Mouse (Mus musculus): Measurements from ENCODE around the gene Notch2. TPM values are rescaled to one million over a fixed set of nuclear protein-coding genes. Genes with fewer than 3 reads are reported as not detected.

Notch2 gene
- polyA plus RNA-seq, 1 experiment from 2014 or later = 42.1 TPM

DNA sequence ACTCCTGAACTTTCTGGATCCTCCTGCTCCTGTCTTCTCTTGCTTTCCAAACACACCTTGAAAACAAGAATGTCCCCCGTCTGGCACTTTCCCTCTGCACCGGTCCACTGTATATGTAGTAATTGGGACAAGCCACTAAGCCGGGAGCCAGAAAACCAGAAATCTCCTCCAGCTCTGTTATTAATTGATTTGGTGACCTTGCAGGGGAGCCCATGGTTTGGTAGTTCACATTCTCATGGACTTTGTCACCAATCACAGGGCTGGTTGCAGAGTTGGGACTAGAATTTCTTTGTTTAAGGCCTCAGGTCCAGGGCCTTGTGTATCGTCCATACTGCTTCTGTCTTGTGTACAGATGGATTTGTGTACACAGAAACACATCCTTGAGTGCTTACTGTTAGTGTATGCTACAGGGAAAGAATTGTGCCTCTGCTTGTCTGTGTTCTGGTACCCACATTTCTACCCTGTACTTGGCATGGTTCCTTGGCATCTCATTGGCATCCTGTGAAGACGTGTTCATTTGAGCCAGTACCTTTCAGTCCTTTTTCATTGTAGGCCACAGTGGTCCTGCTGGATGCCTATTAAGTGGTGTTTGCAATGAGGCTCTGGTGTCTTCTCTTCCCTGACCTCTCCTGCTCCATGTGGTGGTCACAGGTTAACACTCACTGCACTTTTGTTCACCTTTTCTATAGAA lies 3.7 kb downstream of the Notch2 start:
- H3K9me3 ChIP-seq = no peaks in the 10 kb centered on the region
- WGBS = 47% methylated on average over 5 of the region's 5 CpGs
- H3K4me1 ChIP-seq = peaks cover 55% of the 10 kb centered on the region
- no peak overlapping the region for H3K4me3 ChIP-seq
- no peaks in the 10 kb centered on the region for H3K27me3 ChIP-seq
- no peak overlapping the region for H3K27ac ChIP-seq
- no peak for ATAC-seq (ENCODE audit: insufficient number of reproducible peaks, insufficient read depth, low FRiP score, low TSS enrichment)
- peak overlapping the region; percentile 58 for H3K4me2 ChIP-seq (replicated peaks)
- no peaks in the 10 kb centered on the region for H3K36me3 ChIP-seq
- no peak overlapping the region for H3K9ac ChIP-seq

DNA sequence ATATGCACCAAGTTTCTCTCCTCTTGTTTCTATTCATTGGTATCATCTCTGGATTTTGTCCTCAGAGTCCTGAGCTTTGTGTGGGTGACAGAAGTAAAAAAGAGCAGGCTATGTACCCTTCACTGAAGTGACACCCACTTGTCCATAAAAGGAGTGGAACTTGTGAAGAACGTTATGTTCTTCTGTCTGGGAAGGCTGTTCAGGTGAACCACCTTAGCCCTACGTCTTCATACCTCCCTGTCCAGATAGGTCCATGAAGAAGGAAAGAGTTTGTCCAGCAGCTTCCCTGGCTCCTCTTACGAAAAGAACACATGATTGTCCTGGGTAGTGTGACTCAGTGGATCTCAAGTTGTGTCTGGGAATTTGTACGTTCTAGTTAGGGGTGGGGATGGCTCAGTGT lies 4.9 kb downstream of the Notch2 start:
- no peaks in the 10 kb centered on the region for H3K27me3 ChIP-seq
- H3K4me1 ChIP-seq = peaks cover 55% of the 10 kb centered on the region
- H3K4me2 ChIP-seq (replicated peaks) = no peak overlapping the region
- H3K4me3 ChIP-seq = no peak overlapping the region
- no peaks in the 10 kb centered on the region for H3K36me3 ChIP-seq
- whole genome bisulfite sequencing = 87% methylated on average over 4 of the region's 4 CpGs
- H3K27ac ChIP-seq = no peak overlapping the region
- no peak overlapping the region for H3K9ac ChIP-seq
- no peak for ATAC-seq (ENCODE audit: insufficient number of reproducible peaks, insufficient read depth, low FRiP score, low TSS enrichment)
- H3K9me3 ChIP-seq = no peaks in the 10 kb centered on the region

DNA sequence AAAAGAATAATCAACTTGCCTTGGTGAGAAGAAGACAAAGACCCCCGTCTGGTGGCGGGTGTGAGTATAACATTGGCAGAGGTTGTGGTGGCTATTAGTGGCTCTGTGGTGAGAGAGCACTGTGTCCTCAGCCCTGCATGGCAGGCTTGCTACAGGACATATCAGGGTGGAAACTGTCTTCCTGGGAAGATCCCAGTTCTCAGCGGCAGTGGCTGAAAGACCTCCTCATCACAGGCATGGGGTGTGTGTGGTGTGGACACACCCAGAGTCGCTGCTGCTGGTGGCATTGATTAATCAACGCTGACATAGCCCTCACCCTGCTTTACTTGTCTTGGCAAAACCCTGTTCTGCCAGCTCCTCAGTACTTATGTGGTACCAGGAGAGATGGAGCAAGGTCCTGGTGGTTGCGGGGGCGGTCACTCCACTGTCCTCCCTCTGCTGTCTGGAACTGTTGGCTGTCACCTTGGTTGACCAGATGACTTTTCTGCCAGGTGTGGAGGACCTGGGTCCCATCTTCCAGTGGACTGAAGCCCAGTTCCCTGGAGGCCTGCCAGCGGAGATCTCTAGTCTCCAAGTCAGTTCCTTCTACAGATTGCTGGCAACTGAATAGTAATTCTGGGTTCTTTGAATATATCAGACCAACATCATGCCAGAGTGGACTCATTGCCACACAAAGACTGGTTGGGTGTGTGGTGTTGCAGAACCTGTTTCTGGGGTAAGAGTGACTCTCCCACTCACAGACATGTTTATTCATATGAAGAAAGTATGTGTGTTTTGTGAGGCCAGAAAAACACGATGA lies 7.3 kb downstream of the Notch2 start:
- no peak overlapping the region for H3K4me2 ChIP-seq (replicated peaks)
- no peak for ATAC-seq (ENCODE audit: insufficient number of reproducible peaks, insufficient read depth, low FRiP score, low TSS enrichment)
- no peak overlapping the region for H3K9ac ChIP-seq
- H3K4me3 ChIP-seq = no peak overlapping the region
- H3K36me3 ChIP-seq = no peaks in the 10 kb centered on the region
- H3K27ac ChIP-seq = no peak overlapping the region
- H3K4me1 ChIP-seq = peaks cover 68% of the 10 kb centered on the region
- H3K9me3 ChIP-seq = no peaks in the 10 kb centered on the region
- H3K27me3 ChIP-seq = no peaks in the 10 kb centered on the region
- 82% methylated on average over 9 of the region's 9 CpGs for WGBS

DNA sequence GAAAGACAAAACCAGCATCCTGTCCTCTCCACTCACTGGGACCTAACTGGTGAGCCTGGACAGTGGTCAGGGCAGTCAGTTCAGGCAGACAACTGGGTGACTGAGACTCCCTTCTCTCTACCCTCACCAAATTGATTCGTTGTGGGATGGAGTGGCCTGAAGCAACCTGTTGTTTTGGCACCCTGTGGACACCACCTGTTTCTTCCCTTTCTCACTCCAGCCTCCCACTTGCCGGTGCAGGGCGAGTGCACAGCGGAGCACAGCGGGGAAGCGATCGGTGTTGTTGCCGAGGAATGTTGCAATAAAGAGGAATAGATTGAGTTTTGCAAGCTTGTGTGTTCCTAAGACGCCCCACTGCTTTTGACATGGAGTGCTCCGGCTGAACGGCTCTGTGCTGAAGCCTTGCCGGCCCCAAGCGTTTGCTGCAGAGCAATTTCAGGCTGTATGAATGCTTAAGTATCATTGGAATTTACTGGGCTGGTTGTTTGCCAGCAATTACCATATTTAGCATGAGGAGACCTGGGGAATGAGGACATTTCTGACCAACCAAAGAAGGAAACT lies 11.0 kb downstream of the Notch2 start:
- WGBS = 5% methylated on average over 13 of the region's 13 CpGs
- Histone ChIP-seq H3K9ac (no peak overlapping the region; the same call in 1 of the 2 replicates), H3K4me2 (replicated peaks) (peak overlapping the region; percentile 42), H3K36me3 (no peaks in the 10 kb centered on the region), H3K9me3 (no peaks in the 10 kb centered on the region), H3K27ac (peak overlapping the region; percentile 72), H3K27me3 (no peaks in the 10 kb centered on the region), H3K4me3 (no peak overlapping the region), H3K4me1 (peaks cover 50% of the 10 kb centered on the region)
- ATAC-seq (ENCODE audit: insufficient number of reproducible peaks, insufficient read depth, low FRiP score, low TSS enrichment) = peak; percentile 59; the same call in 1 of the 2 replicates

DNA sequence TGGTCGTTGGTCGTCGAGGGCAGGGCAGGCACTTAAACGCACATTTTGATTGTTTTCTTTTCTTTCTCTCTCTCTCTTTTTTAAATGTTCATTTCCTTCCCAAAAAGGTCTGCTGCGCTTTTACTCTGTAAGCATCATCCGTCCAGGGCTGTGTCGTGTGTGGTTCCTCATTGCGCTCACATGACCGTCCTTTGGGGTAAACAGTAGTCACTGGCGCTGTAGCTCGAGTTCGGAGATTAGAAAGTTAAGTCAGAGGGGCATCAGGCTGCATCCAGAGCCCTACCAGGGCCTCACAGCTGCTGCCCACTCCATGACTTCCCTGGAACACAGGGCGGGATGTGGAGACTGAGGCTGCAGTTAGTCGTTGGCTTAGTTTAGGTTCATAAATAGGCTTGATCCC lies 12.2 kb downstream of the Notch2 start:
- no peaks in the 10 kb centered on the region for H3K9me3 ChIP-seq
- no peak overlapping the region for H3K4me2 ChIP-seq (replicated peaks)
- no peaks in the 10 kb centered on the region for H3K27me3 ChIP-seq
- peak overlapping the region; percentile 72; the same call in 1 of the 2 replicates for H3K27ac ChIP-seq
- no peak for ATAC-seq (ENCODE audit: insufficient number of reproducible peaks, insufficient read depth, low FRiP score, low TSS enrichment)
- H3K9ac ChIP-seq = no peak overlapping the region
- no peaks in the 10 kb centered on the region for H3K36me3 ChIP-seq
- 31% methylated on average over 14 of the region's 14 CpGs for WGBS
- no peak overlapping the region for H3K4me3 ChIP-seq
- peaks cover 51% of the 10 kb centered on the region for H3K4me1 ChIP-seq

DNA sequence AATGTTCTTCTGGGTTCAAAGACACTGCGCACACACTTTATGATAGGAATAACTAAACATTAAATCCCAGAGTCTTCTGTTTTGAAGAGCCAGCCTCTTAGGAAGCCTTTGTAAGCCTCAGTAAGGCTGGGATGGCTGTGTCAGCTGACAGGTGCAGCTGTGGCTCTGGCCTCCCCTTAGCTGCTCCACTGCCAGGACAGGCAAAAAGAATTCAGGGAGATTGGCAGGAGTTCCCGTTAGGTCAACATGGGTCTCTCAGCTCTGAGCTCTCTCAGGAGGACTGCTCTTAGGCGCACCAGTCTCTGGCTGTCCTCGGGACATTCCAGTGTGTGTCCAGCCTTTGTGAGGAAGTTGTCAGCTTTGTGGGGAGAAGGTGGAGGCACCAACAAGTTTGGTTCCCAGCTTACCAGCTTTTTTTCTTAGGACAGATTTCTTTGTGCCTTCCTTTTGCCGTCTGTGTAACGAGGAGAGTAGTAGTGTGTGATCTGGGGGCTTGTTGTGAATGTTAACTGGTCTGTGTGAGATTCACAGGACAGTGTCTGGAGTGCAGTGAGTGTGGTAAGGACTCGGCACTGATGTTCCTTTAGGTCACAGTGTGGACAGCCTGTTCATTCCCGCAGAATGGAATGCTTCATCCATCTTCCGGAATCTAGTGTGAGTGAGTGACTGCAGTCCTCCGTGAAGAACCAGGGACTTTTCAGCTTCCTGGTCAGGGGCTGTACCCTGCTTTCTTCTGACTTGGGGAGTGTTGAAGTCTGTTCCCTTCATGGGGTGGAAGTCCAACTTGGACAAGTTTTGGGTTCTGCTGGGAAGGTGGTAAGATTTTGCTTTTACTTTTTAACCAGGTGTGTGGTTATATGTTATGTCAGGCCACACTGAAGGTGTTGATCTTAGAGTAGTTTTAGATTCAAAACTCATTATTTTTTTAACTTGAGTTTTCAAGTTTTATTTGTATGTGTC lies 12.9 kb downstream of the Notch2 start:
- Histone ChIP-seq H3K27me3 (no peaks in the 10 kb centered on the region), H3K27ac (no peak overlapping the region), H3K36me3 (no peaks in the 10 kb centered on the region), H3K4me1 (peaks cover 55% of the 10 kb centered on the region), H3K4me3 (no peak overlapping the region), H3K9me3 (no peaks in the 10 kb centered on the region), H3K9ac (no peak overlapping the region), H3K4me2 (replicated peaks) (no peak overlapping the region)
- 49% methylated on average over 10 of the region's 10 CpGs for WGBS
- ATAC-seq (ENCODE audit: insufficient number of reproducible peaks, insufficient read depth, low FRiP score, low TSS enrichment) = no peak

DNA sequence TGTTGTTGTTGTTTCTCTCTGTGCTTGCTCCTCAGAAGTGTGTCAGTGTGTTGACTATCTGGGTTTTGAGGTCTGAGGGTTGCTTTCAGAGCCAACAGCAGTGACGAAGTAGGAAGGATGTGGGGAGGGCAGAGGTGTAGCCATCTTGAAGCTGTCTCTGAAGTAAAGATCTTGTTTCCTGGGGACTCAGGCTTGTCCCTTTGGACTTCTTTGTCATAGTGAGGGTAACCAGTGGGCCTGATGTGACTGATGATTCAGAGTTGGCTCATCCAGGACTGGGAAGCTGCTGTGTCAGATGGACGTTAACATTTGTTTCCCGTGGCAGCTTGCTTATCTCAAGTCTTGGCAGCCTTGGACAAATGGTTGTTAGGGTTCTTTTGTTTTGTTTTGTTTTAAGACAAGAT lies 14.0 kb downstream of the Notch2 start:
- H3K36me3 ChIP-seq = no peaks in the 10 kb centered on the region
- H3K27ac ChIP-seq = no peak overlapping the region
- no peaks in the 10 kb centered on the region for H3K9me3 ChIP-seq
- H3K9ac ChIP-seq = no peak overlapping the region
- no peak overlapping the region for H3K4me2 ChIP-seq (replicated peaks)
- no peak overlapping the region for H3K4me3 ChIP-seq
- ATAC-seq (ENCODE audit: insufficient number of reproducible peaks, insufficient read depth, low FRiP score, low TSS enrichment) = no peak
- H3K27me3 ChIP-seq = no peaks in the 10 kb centered on the region
- peaks cover 59% of the 10 kb centered on the region for H3K4me1 ChIP-seq
- 67% methylated on average over 3 of the region's 3 CpGs for WGBS

DNA sequence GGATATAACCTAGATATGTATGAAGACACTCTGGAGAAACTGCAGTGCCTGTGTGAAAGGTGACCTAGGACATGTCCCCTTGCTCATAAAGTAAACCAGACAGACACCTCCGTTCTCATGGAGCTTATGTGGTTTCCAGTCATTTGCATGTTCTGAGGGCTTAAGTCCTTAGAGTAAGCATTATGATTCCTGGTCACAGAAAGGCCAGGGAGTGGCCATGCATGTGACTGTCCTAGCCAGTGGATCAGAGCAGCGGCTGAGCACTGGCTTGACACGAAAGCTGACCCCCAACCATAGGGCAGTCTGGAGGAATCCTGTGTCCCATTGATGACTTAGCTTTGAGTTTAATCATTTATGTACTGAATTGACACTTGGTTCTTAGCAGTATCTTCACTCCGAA lies 14.7 kb downstream of the Notch2 start:
- Histone ChIP-seq H3K27ac (no peak overlapping the region), H3K4me1 (peaks cover 64% of the 10 kb centered on the region), H3K4me3 (no peak overlapping the region), H3K9me3 (no peaks in the 10 kb centered on the region), H3K9ac (no peak overlapping the region), H3K36me3 (no peaks in the 10 kb centered on the region), H3K4me2 (replicated peaks) (no peak overlapping the region), H3K27me3 (no peaks in the 10 kb centered on the region)
- no peak for ATAC-seq (ENCODE audit: insufficient number of reproducible peaks, insufficient read depth, low FRiP score, low TSS enrichment)
- 59% methylated on average over 4 of the region's 4 CpGs for WGBS

DNA sequence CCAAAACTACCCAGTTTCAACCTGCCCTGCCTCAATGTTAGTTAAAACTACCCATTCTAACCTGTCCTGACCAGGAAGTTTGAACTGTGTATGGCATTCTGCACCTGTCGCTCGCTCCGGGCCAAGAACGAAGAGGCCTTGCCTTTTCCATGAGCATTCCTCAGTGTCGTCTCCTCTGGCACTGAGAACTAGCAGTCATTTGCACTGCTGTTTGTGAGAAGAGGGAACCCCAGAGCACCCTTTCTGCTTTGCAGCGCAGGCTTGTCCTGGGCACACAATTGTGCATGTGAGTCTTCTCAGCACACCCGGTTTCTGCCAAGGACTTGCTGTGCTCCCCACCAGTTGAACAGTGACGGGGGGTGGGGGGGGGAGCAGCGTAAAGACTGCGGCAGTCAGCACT lies 15.6 kb downstream of the Notch2 start:
- WGBS = 76% methylated on average over 10 of the region's 10 CpGs
- Histone ChIP-seq H3K9me3 (no peaks in the 10 kb centered on the region), H3K27ac (no peak overlapping the region), H3K27me3 (no peaks in the 10 kb centered on the region), H3K36me3 (no peaks in the 10 kb centered on the region), H3K4me2 (replicated peaks) (no peak overlapping the region), H3K4me1 (peaks cover 65% of the 10 kb centered on the region), H3K9ac (no peak overlapping the region), H3K4me3 (no peak overlapping the region)
- no peak for ATAC-seq (ENCODE audit: insufficient number of reproducible peaks, insufficient read depth, low FRiP score, low TSS enrichment)

DNA sequence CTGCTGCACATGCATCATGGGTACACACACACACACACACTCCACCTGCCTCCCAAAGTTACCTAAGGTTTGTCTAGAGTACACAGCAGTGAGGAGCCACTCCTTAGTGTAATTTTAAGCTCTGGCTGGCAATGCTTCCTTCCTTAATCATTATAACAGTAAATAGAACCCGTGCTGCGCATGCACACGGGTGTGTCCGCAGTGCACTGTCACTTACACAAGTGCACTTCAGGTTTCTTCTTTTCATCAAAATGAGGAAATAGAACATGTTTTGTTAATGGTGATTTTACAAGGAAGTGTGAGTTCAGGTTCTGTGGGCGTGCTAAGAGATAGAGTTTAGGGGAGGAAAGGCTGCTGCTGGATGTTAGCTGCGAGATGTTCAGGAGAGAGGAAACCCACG lies 17.8 kb downstream of the Notch2 start:
- H3K4me3 ChIP-seq = no peak overlapping the region
- no peaks in the 10 kb centered on the region for H3K9me3 ChIP-seq
- H3K36me3 ChIP-seq = no peaks in the 10 kb centered on the region
- H3K4me2 ChIP-seq (replicated peaks) = no peak overlapping the region
- no peak overlapping the region for H3K9ac ChIP-seq
- ATAC-seq (ENCODE audit: insufficient number of reproducible peaks, insufficient read depth, low FRiP score, low TSS enrichment) = no peak
- H3K27me3 ChIP-seq = no peaks in the 10 kb centered on the region
- no peak overlapping the region for H3K27ac ChIP-seq
- WGBS = 83% methylated on average over 7 of the region's 7 CpGs
- H3K4me1 ChIP-seq = peaks cover 65% of the 10 kb centered on the region

DNA sequence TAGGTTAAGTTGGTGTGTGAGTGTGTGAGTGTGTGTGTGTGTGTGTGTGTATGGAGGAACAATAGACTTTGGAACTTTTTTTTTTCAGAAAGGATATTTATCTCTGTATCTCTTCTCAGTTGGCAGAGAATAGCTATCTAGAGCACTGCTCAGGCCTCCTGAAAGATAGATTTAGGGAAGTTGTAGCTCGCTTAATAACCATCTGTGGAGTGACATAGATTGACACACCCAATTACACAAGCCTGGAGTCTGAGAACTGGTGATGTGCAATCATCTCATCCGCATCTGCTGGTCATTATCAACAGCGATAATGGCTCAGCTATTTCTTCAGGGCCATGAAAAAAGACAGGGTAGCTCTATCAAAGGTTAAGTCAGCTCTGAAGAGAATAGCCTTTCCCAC lies 18.9 kb downstream of the Notch2 start:
- WGBS = 57% methylated on average over 3 of the region's 3 CpGs
- no peaks in the 10 kb centered on the region for H3K36me3 ChIP-seq
- no peaks in the 10 kb centered on the region for H3K9me3 ChIP-seq
- H3K4me1 ChIP-seq = peaks cover 70% of the 10 kb centered on the region
- H3K9ac ChIP-seq = no peak overlapping the region
- no peaks in the 10 kb centered on the region for H3K27me3 ChIP-seq
- H3K4me3 ChIP-seq = no peak overlapping the region
- ATAC-seq (ENCODE audit: insufficient number of reproducible peaks, insufficient read depth, low FRiP score, low TSS enrichment) = no peak
- H3K27ac ChIP-seq = no peak overlapping the region
- H3K4me2 ChIP-seq (replicated peaks) = no peak overlapping the region

Measured in embryonic facial prominence, embryonic 12.5 days (tissue).